ENCODE assay signal across 8 mouse cellular contexts in genomic region chr9:20898511-20899073, GRCm38 (mm10). TPM values are rescaled to one million over a fixed set of nuclear protein-coding genes. Genes with fewer than 3 reads are reported as not detected.
DNase-seq lines count a peak whose midpoint lies in the region; ATAC-seq lines count a peak whose summit lies in the region.

Eif3g (minus strand) TSS chr9:20898623.

- peaks cover 24% of the 10 kb centered on the region for H3K36me3 ChIP-seq in midbrain, embryonic 11.5 days (ENCODE audit: control insufficient read depth, insufficient read depth, low read length)

- no peak within 1 kb of the TSS for H3K27ac ChIP-seq in midbrain, embryonic 11.5 days (ENCODE audit: low read depth, low read length)

- H3K9ac ChIP-seq in midbrain, embryonic 11.5 days (ENCODE audit: low read length) = peak within 1 kb of the TSS; percentile 95

- H3K4me2 ChIP-seq in midbrain, embryonic 11.5 days = peak within 1 kb of the TSS; percentile 86

- H3K9me3 ChIP-seq in midbrain, embryonic 11.5 days (ENCODE audit: control insufficient read depth, low read length) = no peaks in the 10 kb centered on the region

- peak; percentile 76 for DNase-seq in adrenal gland, adult 8-10 months
- peak; percentile 89 for DNase-seq in embryo, embryonic 10.5 days (ENCODE audit: low spot score)
- DNase-seq in gastrocnemius, postnatal 14 days = peak; percentile 84
- peak; percentile 87 for DNase-seq in left cerebral cortex, postnatal 4 days
- peak; percentile 99 for DNase-seq in midbrain, embryonic 11.5 days (ENCODE audit: low spot score, missing footprints)
- peak; percentile 93 for DNase-seq in right cerebral cortex, postnatal 4 days
- peak; percentile 84 for DNase-seq in yolk sac, embryonic 10.5 days (ENCODE audit: low spot score)

- H3K4me3 ChIP-seq in midbrain, embryonic 11.5 days (ENCODE audit: low read depth, low read length) = peak within 1 kb of the TSS; percentile 85

- ATAC-seq in inflammation-experienced regulatory T-cells, adult 6 months = peak; percentile 81
- ATAC-seq in midbrain, embryonic 11.5 days (ENCODE audit: low FRiP score) = peak; percentile 86

- H3K27me3 ChIP-seq in midbrain, embryonic 11.5 days (ENCODE audit: control insufficient read depth, insufficient read depth, low read length) = no peaks in the 10 kb centered on the region

- intact Hi-C loops in gastrocnemius, postnatal 14 days (cut with DNase I; ENCODE audit: low total_unique reads) = loop anchor here (2.0 kb wide), 1 partner anchor 242 kb away; no protein-coding TSS in a partner anchor
- intact Hi-C loops in left cerebral cortex, postnatal 4 days (cut with DNase I) = no loop called here

- WGBS in midbrain, embryonic 11.5 days = 7% methylated on average over 32 of the region's 34 CpGs

- H3K4me1 ChIP-seq in midbrain, embryonic 11.5 days (ENCODE audit: control insufficient read depth, insufficient read depth, low read length) = peaks cover 9% of the 10 kb centered on the region

RNA-seq across cellular contexts. Expression of gene Eif3g, which starts in this region (rescaled TPM):
- total RNA-seq in adrenal gland, adult 8-10 months (2022) = 100 to 1,000 TPM; 152 to 182 (median 170) TPM
- 100 to 1,000 TPM; 105 to 114 TPM for total RNA-seq in gastrocnemius, postnatal 14 days (2021)
- 100 to 1,000 TPM; 159 to 219 (median 191) TPM for polyA plus RNA-seq in inflammation-experienced regulatory T-cells, adult 6 months (2017; shearing (Covaris generic))
- total RNA-seq in left cerebral cortex, postnatal 4 days (2021) = 100 to 1,000 TPM; 144 to 147 TPM
- 348 and 354 TPM in 2 replicates for polyA plus RNA-seq in midbrain, embryonic 11.5 days (2014; fragmentation: Nextera tagmentation; extraction: Ambion mirVana)
